28 mouse cellular contexts compared by ENCODE assay signal in genomic region chr19:40251115-40251514, GRCm38 (mm10). TPM values are rescaled to one million over a fixed set of nuclear protein-coding genes. Genes with fewer than 3 reads are reported as not detected.
A peak's percentile ranks its signal among the peaks of the same experiment; 100 is the strongest.
DNase-seq lines count a peak whose midpoint lies in the region; ATAC-seq and TF ChIP-seq lines count a peak whose summit lies in the region.
"Had no signal": no experiment of that assay in that cellular context is flagged by ENCODE, and none has a peak within 500 bp of the region (broad histone marks: within the 10 kb centered on the region; RNA-seq: fewer than 3 reads in every experiment).

No protein-coding gene starts in this region.

- no peak overlapping the region for H3K4me3 ChIP-seq in lung, postnatal 0 days (ENCODE audit: low read depth, low read length)
- H3K4me3 ChIP-seq in stomach, postnatal 0 days (ENCODE audit: low read depth, low read length) = no peak overlapping the region
- H3K4me3 ChIP-seq: embryonic facial prominence, embryonic 10.5 days; embryonic facial prominence, embryonic 12.5 days; forebrain, embryonic 13.5 days; forebrain, embryonic 15.5 days had no signal

- no peaks in the 10 kb centered on the region for H3K9me3 ChIP-seq in lung, postnatal 0 days (ENCODE audit: low read length)
- no peaks in the 10 kb centered on the region for H3K9me3 ChIP-seq in stomach, postnatal 0 days (ENCODE audit: control insufficient read depth, low read length)
- H3K9me3 ChIP-seq: embryonic facial prominence, embryonic 10.5 days; embryonic facial prominence, embryonic 12.5 days; forebrain, embryonic 13.5 days; forebrain, embryonic 15.5 days; G1E had no signal

- no peaks in the 10 kb centered on the region for H3K36me3 ChIP-seq in lung, postnatal 0 days (ENCODE audit: insufficient read depth, low read length)
- no peaks in the 10 kb centered on the region for H3K36me3 ChIP-seq in stomach, postnatal 0 days (ENCODE audit: control insufficient read depth, insufficient read depth, low read length)
- H3K36me3 ChIP-seq: embryonic facial prominence, embryonic 10.5 days; embryonic facial prominence, embryonic 12.5 days; forebrain, embryonic 15.5 days; G1E had no signal

- H3K4me1 ChIP-seq in lung, postnatal 0 days (ENCODE audit: insufficient read depth, low read depth, low read length) = 0 out of 2 replicates have a peak, but pooled peaks cover 2% of the 10 kb centered on the region
- no peaks in the 10 kb centered on the region; the same call in 1 of the 2 replicates for H3K4me1 ChIP-seq in stomach, postnatal 0 days (replicated peaks; ENCODE audit: control insufficient read depth, insufficient read depth)
- H3K4me1 ChIP-seq: forebrain, embryonic 13.5 days; forebrain, embryonic 15.5 days had no signal

- no peak overlapping the region for H3K4me2 ChIP-seq in lung, postnatal 0 days (replicated peaks; ENCODE audit: low read depth, low read length)
- H3K4me2 ChIP-seq in stomach, postnatal 0 days (replicated peaks; ENCODE audit: low read depth) = no peak overlapping the region
- H3K4me2 ChIP-seq: embryonic facial prominence, embryonic 12.5 days; forebrain, embryonic 13.5 days; forebrain, embryonic 15.5 days had no signal

- DNase-seq in heart, adult 11 months = peak; percentile 34
- DNase-seq in heart, postnatal 14 days = no peak
- DNase-seq in lung, postnatal 0 days (ENCODE audit: low spot score) = peak; percentile 24
- DNase-seq in lung, adult 18-20 months = no peak
- DNase-seq in lung, postnatal 36 days = peak; percentile 51
- DNase-seq in lung, postnatal 10 days = no peak
- no peak for DNase-seq in stomach, postnatal 0 days (ENCODE audit: low spot score)
- DNase-seq in embryo, embryonic 9.5 days (ENCODE audit: extremely low spot score) = no peak
- DNase-seq: adrenal gland, adult 2 months; adrenal gland, postnatal 10 days; adrenal gland, postnatal 25 days; B cell, adult 2 months; cerebellum, adult 11 months; cerebellum, adult 18-20 months; cerebellum, adult 8-10 months; cerebellum, adult 9-11 months; cerebellum, postnatal 14 days; cerebellum, postnatal 36 days; embryo, embryonic 11 days had no signal

- no peak for TF ChIP-seq EP300 in lung, postnatal 0 days (IDR thresholded peaks at IDR 0.05)
- TF ChIP-seq EP300 in stomach, postnatal 0 days (optimal IDR thresholded peaks at IDR 0.05) = no peak

- intact Hi-C loops in heart, postnatal 14 days (cut with DNase I) = no loop called here

- ATAC-seq in lung, postnatal 0 days = no peak
- ATAC-seq in stomach, postnatal 0 days (ENCODE audit: low FRiP score, low TSS enrichment) = peak; percentile 30; the same call in 1 of the 2 replicates
- ATAC-seq: activated CD4-positive, CD25-positive, alpha-beta regulatory T cell, adult 4 months; CD4-positive, CD25-positive, alpha-beta regulatory T cell, adult 4 months; forebrain, embryonic 13.5 days; forebrain, embryonic 15.5 days; Patski had no signal

- H3K27me3 ChIP-seq in lung, postnatal 0 days (replicated peaks; ENCODE audit: insufficient read depth, low read length) = no peaks in the 10 kb centered on the region
- H3K27me3 ChIP-seq in stomach, postnatal 0 days (ENCODE audit: control insufficient read depth, insufficient read depth, low read length) = no peaks in the 10 kb centered on the region
- H3K27me3 ChIP-seq: CH12.LX; embryonic facial prominence, embryonic 12.5 days; forebrain, embryonic 13.5 days; forebrain, embryonic 15.5 days; Patski had no signal

- no peak overlapping the region for H3K27ac ChIP-seq in lung, postnatal 0 days (ENCODE audit: low read length)
- peak overlapping the region; percentile 63 for H3K27ac ChIP-seq in stomach, postnatal 0 days (replicated peaks)
- H3K27ac ChIP-seq: embryonic facial prominence, embryonic 10.5 days; embryonic facial prominence, embryonic 12.5 days; forebrain, embryonic 13.5 days; forebrain, embryonic 15.5 days had no signal

- H3K9ac ChIP-seq in lung, postnatal 0 days (replicated peaks; ENCODE audit: low read depth) = no peak overlapping the region
- no peak overlapping the region for H3K9ac ChIP-seq in stomach, postnatal 0 days (ENCODE audit: low read length)
- H3K9ac ChIP-seq: embryonic facial prominence, embryonic 12.5 days; forebrain, embryonic 13.5 days; forebrain, embryonic 15.5 days had no signal

- 84% methylated on average over 4 of the region's 4 CpGs for WGBS in lung, postnatal 0 days
- 84% methylated on average over 4 of the region's 4 CpGs for WGBS in stomach, postnatal 0 days

- no peak for TF ChIP-seq CTCF in lung, postnatal 0 days (IDR thresholded peaks at IDR 0.05)
- no peak for TF ChIP-seq CTCF in stomach, postnatal 0 days (IDR thresholded peaks at IDR 0.05; ENCODE audit: low read depth)

RNA-seq across cellular contexts. Expression of gene Pdlim1, which starts 20.5 kb away (rescaled TPM):
- total RNA-seq in heart, postnatal 14 days (2021) = 100 to 1,000 TPM; 143 to 187 TPM
- 139 and 147 TPM in 2 replicates for polyA plus RNA-seq in lung, postnatal 0 days (2015; fragmentation: Nextera tagmentation; extraction: Ambion mirVana)
- polyA plus RNA-seq in stomach, postnatal 0 days (2015; fragmentation: Nextera tagmentation; extraction: Ambion mirVana) = 288 and 298 TPM in 2 replicates
- polyA plus RNA-seq: G1E had no signal

Comparison
In these comparisons a context has a peak if more than half of its experiments do, and no peak if none do; other contexts are left out.
1. DNase-seq: peak in heart, adult 11 months (single experiment), lung, postnatal 0 days (single experiment) and lung, postnatal 36 days (single experiment); none in heart, postnatal 14 days (0 of 2), lung, adult 18-20 months (0 of 2), lung, postnatal 10 days (single experiment), stomach, postnatal 0 days (single experiment) and embryo, embryonic 9.5 days (single experiment).